Mouse (Mus musculus) right cerebral cortex, postnatal 4 days (tissue): Measurements from ENCODE around the gene Sema4d.

Experiments used
- DNase-seq: peaks from one replicate; pipeline ENCODE4 v3.0.0-alpha.2; 2022

The Sema4d gene

DNA sequence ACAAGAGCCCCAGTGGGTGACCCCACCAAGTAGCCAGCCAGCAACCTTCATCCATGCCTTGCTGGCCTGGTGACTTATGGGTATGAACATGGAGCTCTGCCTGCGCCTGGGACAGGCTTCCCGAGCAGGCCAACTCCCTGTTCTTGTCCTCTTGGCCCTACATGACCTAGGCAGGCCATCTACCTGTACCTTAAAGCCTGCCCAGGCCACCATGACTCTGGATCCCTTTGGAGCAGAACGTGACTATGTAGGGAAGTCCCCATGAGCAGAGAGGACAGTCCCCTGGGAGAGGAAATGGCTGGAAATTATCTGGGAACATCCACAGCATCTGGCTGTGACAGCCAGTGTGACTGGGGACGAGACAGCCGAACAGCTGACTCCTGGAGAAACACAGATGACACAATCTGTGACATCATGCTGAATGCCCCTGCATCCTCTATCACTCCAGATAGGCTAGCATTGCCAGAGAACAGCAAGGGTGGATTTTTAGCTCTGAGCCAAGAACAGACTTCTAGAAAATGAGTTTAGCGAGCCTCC, 15.7 kb downstream of the Sema4d start:
- DNase-seq: no peak

DNA sequence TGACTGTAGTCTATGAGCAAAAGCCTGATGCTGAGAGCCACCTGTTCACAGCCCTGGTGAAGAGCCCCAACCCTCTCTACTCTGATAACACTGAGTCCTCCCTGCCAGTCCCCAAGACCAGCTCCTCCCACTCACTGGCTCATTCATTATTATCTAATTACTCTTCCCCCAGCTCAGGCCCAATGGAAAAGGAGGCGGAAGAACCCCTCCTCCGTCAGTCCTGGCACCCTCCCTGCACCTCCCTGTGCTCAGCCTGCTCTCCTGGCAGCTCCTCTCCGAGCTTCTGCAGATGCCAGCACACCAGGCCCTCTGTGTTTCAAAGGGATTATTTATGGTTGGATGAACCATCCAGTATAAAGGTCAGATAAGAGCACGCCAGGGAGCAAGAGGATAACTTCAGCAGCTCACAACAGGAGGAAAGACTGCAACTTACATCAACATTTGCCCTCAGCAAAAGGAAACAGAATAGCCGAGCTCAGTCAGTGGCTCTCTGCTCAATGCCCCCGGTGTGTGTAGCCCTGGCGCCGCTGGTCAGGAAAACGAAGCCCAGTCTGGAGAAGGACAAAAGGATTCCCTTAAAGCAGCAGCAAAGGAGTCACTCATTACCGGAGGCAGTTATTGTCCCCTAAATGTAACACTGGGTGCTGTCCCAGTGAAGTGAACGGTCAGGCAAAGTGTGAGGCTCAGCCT, 16.4 kb downstream of the Sema4d start:
- DNase-seq: peak; percentile 52

DNA sequence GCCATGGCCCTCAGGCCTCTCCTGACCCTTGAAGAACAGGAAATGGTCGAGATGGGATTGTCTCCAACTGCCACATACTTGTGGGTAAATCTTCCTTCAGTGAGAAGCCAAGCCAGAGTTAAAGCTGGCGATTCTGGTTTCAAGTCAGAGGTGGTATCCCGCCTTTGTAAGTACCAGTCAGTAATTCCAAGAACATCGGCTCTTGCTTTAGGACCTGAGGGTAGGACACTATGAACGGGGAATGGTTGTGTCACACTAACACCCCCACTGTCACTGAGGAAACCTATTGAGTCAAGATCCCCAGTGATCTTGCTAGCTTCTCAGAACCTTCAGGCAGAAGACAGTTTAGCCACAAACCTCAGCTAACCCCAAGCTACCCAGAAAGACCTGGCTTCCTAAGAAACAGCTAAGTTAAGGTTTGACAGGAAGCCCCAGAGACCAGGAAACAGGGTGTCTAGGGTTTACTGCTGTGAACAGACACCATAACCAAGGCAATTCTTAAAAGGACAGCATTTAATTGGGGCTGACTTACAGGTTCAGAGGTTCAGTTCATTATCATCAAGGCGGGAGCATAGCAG, 17.3 kb downstream of the Sema4d start:
- no peak for DNase-seq

DNA sequence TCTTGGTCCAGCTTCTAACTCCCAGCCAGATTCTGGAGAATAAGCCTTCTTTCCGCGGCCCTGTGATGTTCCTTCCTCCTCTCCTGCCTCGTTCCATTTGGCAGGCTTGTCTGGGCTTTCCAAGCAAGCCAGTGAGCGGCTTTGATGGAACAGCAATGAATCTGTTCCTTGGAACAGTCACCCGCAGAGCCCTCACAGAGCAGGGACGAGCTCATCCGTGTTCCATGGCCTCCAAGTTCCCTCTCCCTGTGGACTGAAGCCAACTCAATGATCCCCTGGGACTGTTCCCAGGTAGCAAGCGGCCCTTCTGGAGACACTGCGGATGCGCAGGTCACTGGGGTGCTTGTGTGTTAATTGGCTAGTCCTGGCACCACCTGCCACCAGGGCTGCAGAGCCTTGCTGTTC, 21.7 kb downstream of the Sema4d start:
- no peak for DNase-seq

DNA sequence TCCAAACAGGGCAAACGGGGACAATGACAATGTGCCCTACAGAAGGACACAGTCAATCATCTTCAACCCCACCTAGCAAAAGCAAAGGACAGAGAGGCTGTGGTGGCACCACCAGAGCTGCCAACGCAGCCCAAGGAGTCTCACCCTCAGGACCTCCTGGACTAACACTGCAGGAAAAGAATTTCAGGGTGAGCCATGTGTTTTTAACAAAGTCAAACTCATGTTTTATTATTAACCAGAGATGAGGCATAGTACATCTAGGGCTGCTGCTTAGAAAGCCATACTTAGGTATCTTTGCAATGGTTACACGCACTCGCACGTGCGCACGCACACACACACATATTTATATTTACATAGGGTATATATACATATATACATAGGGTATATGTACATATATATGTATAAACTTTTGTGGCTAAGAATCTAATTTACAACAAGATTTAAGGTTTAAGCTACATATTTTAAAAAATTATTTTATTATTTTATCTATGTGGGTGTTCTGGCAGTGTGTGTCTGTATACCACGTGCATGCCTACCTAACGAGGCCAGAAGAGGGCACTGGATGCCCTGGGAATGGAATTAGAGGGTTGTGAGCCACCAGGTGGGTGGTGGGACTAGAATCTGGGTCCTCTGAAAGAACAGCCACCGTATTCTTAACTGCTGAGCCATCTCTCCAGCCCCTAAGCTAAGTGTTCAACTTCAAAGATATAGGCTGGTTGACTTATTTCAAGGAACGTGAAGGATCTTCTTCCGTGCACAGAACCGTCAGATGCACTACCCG, 22.7 kb downstream of the Sema4d start:
- no peak for DNase-seq

DNA sequence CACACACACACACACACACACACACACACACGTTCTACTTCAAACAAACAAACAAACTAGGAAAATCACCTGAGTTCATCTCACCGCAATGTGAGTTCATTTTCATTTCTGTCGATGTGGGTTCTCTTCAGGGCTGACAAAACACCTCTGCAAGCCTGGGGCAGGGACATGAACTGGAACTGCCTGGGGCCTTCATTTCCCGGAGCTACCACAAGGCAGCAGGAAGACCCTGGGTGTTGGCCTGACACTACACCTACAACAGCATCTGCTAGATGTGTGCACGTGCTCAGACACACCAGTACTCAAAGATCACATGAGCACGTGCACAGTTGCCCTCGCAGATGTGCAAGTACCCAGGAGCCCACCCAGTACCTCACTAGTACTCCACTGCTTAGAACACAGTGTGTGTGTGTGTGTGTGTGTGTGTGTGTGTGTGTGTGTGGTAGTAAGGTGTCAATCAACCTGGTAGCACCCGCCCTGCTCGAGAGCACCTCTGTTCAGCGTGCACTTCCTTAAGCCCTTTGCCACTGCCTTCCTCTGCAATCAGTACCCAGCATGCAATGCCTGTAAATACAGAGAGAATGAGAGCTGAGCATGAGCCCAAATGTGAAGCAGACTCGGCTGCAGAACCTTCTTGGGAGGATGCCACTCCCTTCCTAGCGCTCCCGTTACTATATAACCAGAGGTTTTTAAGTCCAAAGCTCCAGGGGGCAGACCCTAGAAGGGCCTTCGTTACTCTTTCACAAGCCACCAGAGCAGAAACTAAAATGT, 25.4 kb downstream of the Sema4d start:
- DNase-seq: no peak

DNA sequence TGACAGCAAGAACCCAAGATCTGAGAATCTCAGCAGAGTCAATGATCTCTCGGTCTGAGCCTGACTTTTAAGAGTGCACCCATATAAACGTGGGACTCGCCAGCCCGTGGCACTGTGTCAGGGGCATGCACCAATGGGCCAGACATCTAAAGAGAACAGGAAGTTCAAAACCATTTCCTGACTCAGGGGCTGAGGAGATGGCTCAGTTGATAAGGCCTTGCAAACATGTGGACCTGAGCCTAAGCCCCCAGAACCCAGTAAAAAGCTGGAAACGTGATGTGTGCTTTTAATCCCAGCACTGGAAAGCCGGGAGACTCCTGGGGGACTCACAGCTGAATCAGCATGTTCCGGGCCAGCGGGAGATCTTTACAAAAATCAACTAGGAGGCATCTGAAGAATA, 26.0 kb downstream of the Sema4d start:
- DNase-seq: no peak

DNA sequence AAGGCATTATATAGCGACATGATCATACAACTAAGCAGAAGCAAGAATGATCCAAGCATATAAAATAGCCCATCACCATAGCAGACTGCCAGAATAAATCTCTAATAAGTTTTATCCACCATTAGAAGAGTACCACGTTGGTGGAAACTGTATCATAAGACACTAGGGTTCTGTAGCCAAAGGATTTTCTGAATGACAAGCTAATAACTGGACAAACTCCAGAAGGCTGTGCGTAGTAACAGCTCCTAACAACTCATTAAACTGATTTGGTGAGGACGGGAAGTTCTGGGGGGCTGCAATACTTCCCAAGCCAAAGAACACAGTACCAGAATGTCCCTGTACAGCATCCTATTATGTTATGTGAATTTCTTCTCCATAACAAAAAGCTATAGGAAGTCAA, 26.8 kb downstream of the Sema4d start:
- no peak for DNase-seq

DNA sequence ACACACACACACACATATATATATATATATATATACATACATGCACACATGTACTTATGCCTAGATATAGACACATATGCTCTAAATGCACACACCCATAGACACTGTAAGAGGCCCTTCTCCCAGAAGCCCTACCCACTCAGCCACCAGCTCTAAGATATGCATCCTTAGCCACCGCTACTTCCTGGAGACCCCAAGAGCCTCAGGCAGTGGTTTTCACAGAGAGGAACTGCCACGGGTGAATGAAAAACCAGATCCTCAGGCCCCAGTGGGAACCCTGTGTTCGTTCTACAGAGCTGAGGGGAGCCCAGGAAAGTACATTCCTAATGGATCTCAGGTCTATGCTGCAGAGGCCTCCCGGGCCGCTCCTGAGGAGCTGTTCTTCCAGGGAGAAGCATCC, 28.2 kb downstream of the Sema4d start:
- DNase-seq: no peak

DNA sequence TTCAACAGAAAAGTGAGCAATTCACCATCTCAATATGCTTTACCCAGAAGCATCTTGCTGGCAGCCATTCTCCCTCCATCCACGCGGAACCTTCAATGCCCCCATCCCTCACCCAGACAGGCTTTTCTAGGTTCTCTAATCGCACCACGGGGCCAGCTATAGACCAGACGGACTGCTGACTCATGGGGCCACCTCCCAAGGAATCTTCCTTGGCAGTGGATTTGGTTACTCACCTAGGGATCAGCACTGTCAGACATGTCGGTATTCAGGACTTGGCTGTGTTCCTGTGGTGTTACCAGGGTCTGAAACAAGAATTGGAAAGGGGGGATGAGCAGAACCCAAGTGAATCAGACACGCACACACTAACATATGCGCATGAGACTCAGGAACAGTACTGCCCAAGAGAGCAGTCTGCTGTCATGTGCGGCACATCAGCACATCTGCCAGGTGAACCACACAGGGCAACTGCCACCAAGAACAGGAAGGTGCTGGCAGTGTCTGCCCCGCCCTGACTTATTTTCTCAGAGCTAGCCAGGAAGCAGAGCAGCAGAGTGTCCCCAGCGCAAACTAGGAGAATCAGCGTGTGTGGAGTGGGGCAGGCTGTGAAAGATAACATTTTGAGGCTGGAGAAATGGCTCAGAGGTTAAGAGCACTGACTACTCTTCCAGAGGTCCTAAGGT, 30.4 kb downstream of the Sema4d start:
- no peak for DNase-seq

DNA sequence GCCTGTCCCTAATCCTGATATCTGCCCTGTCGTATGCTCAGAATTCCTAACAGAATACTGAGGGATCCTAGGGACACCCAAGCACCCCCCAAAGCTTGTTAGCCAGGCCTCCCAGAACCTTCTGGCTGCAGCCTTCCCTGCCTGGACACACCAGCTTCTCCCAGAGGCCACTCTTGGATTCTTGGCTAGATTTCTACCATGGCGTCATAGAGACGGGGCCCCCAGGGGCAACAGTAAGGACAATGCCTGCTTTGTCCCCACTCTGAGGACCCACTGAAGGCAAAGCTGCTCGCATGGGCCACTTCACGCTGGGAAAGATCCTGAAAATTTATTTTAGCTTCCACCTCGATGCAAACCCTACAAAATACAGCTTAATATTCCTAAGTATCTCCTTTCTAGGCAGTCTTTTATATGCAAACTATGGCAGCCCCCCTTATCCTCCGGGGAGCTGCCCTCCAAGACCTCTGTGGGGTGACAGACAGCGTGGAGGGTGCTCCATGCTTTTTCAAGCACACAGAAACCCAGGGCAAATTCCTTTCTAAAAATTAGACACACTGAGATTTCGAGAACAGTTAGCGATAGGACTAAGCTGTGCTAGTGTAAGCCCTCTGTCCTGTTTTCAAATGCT, 32.2 kb downstream of the Sema4d start:
- no peak for DNase-seq

DNA sequence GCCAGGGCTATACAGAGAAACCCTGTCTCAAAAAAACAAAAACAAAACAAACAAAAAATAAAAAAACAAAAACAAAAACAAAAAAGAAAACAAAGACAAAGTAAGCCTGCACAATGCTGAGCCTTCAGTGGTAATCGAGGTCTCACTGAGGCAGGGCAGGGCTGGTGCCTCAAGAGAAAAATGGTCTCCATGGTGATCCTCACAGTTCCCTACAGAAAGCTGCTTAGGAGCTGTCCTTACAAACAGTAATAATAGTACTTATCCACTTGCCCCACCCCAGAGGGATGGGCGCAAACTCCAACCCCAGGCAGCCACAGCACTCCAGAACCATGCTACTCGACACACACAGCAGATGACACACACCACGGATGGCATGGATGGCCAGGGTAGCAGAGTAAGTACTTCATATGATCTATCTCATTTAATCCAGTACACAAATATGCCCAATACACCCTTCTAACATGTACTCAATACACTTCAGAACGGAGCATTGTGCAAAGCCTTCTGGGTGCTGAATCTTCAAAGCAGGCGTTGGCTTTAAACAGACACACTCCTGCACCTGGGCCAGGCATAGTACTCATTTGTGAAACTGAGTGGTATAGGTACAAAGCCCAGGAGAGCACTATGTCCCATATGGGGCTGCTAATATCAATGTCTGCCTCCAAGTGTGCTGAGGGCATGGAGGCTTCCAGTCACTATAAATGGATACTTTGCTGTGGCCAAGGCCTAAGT, 34.1 kb downstream of the Sema4d start:
- DNase-seq: no peak

DNA sequence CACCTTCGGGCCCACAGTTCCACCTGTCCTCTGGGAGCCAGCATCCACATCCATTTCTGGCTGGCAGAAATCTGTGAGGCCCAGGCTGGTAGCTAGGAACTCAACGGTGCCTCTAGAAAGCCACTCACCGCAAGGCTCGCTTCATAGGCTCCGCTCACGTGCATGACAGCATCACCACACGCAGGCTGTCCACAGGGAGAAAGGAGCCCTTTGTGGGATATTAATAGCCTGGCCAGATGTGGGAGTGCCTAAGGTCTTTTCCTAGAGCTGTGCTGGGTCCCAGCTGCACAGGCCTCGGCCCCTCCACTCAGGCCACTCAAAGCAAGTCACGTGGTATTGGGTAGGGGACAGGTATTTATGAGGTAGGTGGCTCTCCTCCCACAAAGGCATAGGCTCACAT, 35.1 kb downstream of the Sema4d start:
- DNase-seq: no peak

DNA sequence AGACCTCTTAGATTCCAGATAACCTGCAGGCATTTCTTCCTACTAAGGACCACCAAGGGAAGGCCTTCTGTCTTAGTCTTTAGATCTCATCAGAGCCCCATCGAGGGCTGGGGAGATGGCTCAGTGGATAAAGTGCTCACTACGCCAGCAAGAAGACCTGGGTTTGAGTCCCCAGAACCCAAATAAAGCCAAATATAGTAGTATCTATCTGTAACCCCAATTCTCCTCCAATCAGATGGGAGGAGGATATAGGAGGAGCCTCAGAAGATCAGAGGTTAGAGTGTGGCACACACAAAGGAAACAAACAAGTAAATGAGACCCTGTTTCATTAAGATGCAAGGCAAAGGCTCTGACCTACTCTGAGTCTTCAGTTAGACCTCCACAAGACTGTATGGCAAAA, 36.4 kb downstream of the Sema4d start:
- DNase-seq: no peak

DNA sequence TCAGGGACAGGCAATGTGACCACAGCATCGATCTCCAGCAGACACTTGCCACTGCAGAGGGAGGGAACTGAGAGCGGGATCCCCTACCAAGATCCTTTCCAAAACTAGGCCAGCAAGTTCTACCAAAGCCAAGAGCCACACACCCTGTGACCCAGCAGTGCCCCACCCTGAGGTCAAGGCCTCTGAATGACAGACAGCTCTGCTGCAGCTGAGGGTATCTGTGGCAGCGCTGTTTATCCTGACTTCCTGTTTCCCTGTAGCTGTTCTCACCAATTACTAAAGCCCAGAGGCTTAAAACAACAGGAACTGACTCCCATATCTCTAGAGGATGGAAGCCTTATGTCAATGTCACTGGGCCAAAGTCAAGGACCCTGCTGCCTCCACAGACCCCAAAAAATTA, 37.0 kb downstream of the Sema4d start:
- no peak for DNase-seq

DNA sequence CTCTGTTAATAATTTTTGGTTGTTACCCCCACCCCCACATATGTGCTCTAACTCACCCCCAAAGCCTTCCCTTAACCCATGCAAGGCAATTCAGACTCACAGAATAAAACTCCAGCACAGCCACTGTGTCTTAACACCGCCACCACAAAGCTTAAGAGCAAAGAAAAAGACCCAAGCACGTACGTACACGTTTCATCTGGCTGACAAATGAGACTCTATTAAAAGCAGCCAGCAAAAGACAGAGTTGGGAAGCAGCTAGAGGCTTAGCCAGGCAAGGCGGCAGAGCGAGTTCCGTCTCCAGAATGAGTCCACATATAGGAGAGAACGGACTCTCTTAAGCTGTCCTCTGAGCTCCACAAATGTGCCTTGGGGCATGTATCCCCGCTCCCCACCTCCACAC, 37.5 kb downstream of the Sema4d start:
- DNase-seq: no peak

DNA sequence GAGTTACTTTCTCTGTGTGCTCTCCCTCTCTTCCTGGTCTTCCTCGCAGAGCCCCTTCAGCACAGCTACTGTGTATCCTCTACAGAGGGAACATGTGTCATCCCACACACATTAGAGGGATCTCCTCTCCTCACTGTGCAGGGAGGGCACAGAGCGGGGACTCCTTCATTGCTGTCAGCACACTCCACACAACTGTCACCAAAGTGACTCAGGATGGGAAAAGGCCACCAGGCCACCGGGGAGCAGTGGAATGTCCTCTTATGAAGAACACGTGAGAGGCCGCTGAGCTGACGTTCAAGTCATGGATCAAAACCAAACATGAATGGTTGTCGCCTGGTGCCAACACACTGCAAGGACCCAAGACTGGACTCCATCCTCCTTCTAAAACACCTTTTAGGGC, 38.0 kb downstream of the Sema4d start:
- no peak for DNase-seq

DNA sequence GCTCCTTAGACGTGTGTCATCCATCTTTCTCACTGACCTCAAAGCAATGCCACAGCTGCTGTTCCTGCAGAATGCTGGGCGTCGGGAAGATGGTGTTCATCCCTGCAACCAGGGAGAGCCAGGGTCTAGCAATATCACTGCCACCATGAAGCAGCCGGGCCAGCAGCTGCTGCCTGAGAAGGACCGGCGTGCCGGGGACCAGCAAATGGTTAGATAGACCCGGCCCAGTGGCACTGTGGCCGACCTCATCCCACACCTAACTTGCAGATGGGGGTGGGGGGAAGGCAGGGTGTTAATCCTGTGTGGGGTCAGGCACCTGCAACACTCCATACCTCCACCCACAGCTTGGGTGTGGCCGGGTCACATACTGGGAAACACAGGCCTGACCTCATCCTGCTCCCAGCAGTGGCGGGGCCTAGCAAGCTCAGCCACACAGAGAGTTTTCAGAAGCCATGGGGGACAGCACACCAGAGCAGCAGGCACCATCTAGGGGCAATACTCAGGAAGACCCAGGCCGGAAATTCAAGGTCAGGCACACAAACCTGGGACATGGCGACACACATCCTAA, 38.9 kb downstream of the Sema4d start:
- no peak for DNase-seq

DNA sequence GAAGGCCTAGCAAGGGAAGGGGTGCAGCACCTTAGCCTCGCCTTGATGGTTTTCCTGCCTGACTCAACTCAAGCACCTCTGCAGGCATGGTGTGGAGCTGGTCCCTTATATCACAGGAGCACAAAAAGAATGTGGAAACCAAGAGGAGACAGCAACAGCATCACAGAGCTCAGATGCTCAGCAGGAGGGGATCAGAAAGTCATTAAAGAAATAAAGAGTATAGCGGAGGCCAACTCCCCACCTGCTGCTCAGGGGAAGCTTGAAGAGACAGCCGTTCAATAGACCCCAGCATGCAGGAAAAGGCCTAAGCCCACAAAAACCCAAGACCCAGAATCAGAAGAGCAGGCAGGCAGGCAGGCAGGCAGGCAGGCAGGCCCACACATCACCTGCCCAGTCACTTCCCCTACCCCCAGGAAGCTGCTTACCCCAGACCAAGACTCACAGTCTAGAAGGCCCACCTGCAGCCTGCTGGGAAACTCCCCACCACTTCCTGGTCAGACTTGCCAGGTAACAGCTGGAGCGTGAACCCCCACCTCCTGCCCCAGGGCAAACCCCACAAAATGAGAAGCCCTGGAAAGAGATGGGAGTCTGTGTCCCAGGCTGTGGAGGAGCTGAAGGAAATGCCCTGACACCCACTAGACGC, 39.6 kb downstream of the Sema4d start:
- no peak for DNase-seq

DNA sequence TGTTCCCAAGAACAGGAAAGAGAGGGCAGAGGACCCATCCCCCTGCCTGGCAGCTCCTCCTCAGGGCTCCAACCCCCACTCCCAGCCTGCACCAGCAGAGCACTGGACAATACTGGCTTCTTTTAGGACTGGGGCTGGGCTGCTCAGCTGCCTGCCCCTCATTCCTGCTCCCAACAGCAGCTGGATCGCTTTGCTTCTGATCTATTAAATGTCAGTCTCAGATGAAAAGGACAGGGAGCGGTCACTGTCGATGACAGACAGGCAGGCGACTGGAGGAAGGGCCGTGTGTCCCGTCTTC, 40.4 kb downstream of the Sema4d start:
- DNase-seq: no peak
